Mouse (Mus musculus): ENCODE measurements around the gene Gbp2b. TPM values are rescaled to one million over a fixed set of nuclear protein-coding genes. Genes with fewer than 3 reads are reported as not detected.
A peak's percentile ranks its signal among the peaks of the same experiment; 100 is the strongest.
"Not testable (repeated sequence)": the region's sequence is repeated elsewhere in the genome, so short reads cannot be mapped to it uniquely, and the experiment has no call there.

Gene Gbp2b
- total RNA-seq (2021) = under 1 TPM in 1 of 2 experiments, not detected in 1; 0.12 TPM
- long read RNA-seq, experiment 1 = 0 reads
- long read RNA-seq, experiment 2 = 0 reads

- DNase-seq = no peak
- intact Hi-C loops (cut with DNase I) = no loop called here
Observed at GRCm38 (mm10) chr3:142594547-142594946, at the start of gene Gbp2b. Gene Gbp2b (plus strand): TSS chr3:142594847.

- no peak for DNase-seq
- intact Hi-C loops (cut with DNase I) = no loop called here
Observed at GRCm38 (mm10) chr3:142546690-142547089, 48.0 kb upstream of the Gbp2b start.

GRCm38 (mm10) chr3:142550052-142550676 lies 44.5 kb upstream of the Gbp2b start:
- intact Hi-C loops (cut with DNase I) = no loop called here
- no peak for DNase-seq

- no peak for DNase-seq
- intact Hi-C loops (cut with DNase I) = no loop called here
Observed at GRCm38 (mm10) chr3:142554601-142555000, 40.0 kb upstream of the Gbp2b start.

GRCm38 (mm10) chr3:142555623-142556022 lies 39.0 kb upstream of the Gbp2b start:
- intact Hi-C loops (cut with DNase I) = no loop called here
- DNase-seq = no peak

- no peak for DNase-seq
- intact Hi-C loops (cut with DNase I) = loop anchor here (10.0 kb wide), 1 partner anchor 275 kb away; no protein-coding TSS in a partner anchor
Observed at GRCm38 (mm10) chr3:142559632-142560228, 34.9 kb upstream of the Gbp2b start, which contains the start of gene Gbp3. Gene Gbp3 (plus strand): TSS chr3:142560026.

- intact Hi-C loops (cut with DNase I) = loop anchor here (10.0 kb wide), 1 partner anchor 276 kb away; no protein-coding TSS in a partner anchor
- peak; percentile 80 to 83 for DNase-seq
Observed at GRCm38 (mm10) chr3:142560296-142560948, 34.2 kb upstream of the Gbp2b start.

- intact Hi-C loops (cut with DNase I) = loop anchor here (1.0 to 10.0 kb wide), 2 partner anchors 71 to 276 kb away; no protein-coding TSS in a partner anchor
- DNase-seq = no peak
Observed at GRCm38 (mm10) chr3:142561045-142561646, 33.5 kb upstream of the Gbp2b start.

GRCm38 (mm10) chr3:142561666-142562065 lies 33.0 kb upstream of the Gbp2b start:
- intact Hi-C loops (cut with DNase I) = loop anchor here (1.0 to 10.0 kb wide), 2 partner anchors 71 to 277 kb away; no protein-coding TSS in a partner anchor
- DNase-seq = no peak

GRCm38 (mm10) chr3:142567490-142567889 lies 27.2 kb upstream of the Gbp2b start:
- intact Hi-C loops (cut with DNase I) = loop anchor here (10.0 kb wide), 1 partner anchor 283 kb away; no protein-coding TSS in a partner anchor
- DNase-seq = not testable (repeated sequence)

GRCm38 (mm10) chr3:142570738-142571137 lies 23.9 kb upstream of the Gbp2b start:
- intact Hi-C loops (cut with DNase I) = no loop called here

GRCm38 (mm10) chr3:142577108-142577507 lies 17.5 kb upstream of the Gbp2b start:
- DNase-seq = no peak
- intact Hi-C loops (cut with DNase I) = no loop called here

More at GRCm38 (mm10) chr3:142570738-142571137, 23.9 kb upstream of the Gbp2b start:
- DNase-seq = no peak

- DNase-seq = no peak
- intact Hi-C loops (cut with DNase I) = no loop called here
Observed at GRCm38 (mm10) chr3:142578342-142578741, 16.3 kb upstream of the Gbp2b start.

- intact Hi-C loops (cut with DNase I) = no loop called here
- no peak for DNase-seq
Observed at GRCm38 (mm10) chr3:142583067-142583466, 11.6 kb upstream of the Gbp2b start.

GRCm38 (mm10) chr3:142587386-142587785 lies 7.3 kb upstream of the Gbp2b start:
- no peak for DNase-seq
- intact Hi-C loops (cut with DNase I) = no loop called here

GRCm38 (mm10) chr3:142588888-142589287 lies 5.8 kb upstream of the Gbp2b start:
- intact Hi-C loops (cut with DNase I) = no loop called here
- no peak for DNase-seq

GRCm38 (mm10) chr3:142590431-142591067 lies 4.1 kb upstream of the Gbp2b start:
- no peak for DNase-seq
- intact Hi-C loops (cut with DNase I) = no loop called here

- intact Hi-C loops (cut with DNase I) = no loop called here
- no peak for DNase-seq
Observed at GRCm38 (mm10) chr3:142597923-142598322, 3.3 kb downstream of the Gbp2b start.

- no peak for DNase-seq
- intact Hi-C loops (cut with DNase I) = no loop called here
Observed at GRCm38 (mm10) chr3:142601675-142602074, 7.0 kb downstream of the Gbp2b start.

GRCm38 (mm10) chr3:142618658-142619057 lies 24.0 kb downstream of the Gbp2b start:
- intact Hi-C loops (cut with DNase I) = no loop called here

More at GRCm38 (mm10) chr3:142618658-142619057, 24.0 kb downstream of the Gbp2b start:
- DNase-seq = no peak

Measured in gastrocnemius, postnatal 36 days (tissue).